Mouse (Mus musculus): Measurements from ENCODE around the gene Vipr1. TPM values are rescaled to one million over a fixed set of nuclear protein-coding genes. Genes with fewer than 3 reads are reported as not detected.

The Vipr1 gene
- total RNA-seq, 2 experiments from 2014 or later, result 0.73 to 2.1 TPM

DNA sequence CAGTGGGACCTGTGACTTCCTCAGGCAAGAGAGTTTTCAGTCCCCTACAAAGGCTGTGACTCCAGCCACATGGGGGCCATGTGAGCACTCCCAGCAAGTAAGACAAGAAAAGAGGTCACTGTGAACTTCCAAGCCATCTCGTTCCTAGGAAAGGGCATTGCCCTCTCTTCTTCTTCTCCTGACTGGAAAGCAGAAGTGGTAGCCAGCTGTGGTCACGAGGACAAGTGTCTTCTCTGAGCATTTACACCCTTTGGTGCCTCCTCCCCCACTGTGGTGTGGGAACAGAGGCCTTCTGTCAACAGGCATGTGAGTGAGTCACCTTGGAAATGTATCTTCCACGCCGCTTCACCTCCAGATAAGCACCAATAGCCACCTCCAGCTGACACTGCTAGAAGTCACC is 10.6 kb upstream of the Vipr1 start:
- intact Hi-C loops (cut with DNase I), result no loop called here
- DNase-seq, result peak in 1 of 2 experiments; percentile 17

DNA sequence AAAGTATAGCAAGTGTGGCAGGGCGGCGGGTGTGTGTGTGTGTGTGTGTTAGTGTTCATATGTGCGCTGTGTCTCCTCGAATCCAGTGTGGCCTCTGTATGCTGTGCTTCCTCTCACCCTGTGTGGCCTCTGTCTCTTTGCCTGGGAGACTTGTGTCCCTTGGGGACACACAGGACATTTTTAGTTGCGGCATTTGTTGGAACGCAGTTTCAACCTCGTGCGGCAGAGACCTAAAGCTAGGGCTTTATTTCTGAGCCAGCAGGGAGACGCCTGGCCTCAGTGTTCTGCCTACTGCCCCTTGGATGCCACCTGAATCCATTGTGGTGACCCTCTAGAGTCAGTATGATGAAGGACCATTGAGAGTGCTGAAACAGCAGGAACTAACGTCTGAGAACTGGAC is 9.6 kb upstream of the Vipr1 start:
- no peak for DNase-seq
- intact Hi-C loops (cut with DNase I), result no loop called here

DNA sequence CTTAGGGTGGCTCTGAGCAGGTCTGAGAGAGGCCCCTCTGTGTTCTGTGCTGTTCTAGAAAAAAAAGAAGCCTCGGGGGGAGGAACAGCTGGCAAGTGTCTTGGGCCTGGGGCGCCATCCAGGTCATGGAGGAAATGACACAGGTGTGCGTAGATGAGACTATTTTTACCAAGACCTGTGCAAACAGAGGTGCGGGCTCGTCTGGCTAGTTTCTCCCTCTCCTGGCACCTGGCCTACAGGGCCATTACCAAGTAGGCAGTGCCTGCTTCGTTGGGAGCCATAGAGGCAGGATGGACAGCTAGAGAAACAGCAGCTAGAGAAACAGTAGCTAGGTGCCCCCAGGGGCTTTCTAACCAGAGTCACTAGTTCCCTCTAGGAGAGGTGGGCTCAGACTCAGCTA is 9.2 kb upstream of the Vipr1 start:
- intact Hi-C loops (cut with DNase I), result no loop called here

DNA sequence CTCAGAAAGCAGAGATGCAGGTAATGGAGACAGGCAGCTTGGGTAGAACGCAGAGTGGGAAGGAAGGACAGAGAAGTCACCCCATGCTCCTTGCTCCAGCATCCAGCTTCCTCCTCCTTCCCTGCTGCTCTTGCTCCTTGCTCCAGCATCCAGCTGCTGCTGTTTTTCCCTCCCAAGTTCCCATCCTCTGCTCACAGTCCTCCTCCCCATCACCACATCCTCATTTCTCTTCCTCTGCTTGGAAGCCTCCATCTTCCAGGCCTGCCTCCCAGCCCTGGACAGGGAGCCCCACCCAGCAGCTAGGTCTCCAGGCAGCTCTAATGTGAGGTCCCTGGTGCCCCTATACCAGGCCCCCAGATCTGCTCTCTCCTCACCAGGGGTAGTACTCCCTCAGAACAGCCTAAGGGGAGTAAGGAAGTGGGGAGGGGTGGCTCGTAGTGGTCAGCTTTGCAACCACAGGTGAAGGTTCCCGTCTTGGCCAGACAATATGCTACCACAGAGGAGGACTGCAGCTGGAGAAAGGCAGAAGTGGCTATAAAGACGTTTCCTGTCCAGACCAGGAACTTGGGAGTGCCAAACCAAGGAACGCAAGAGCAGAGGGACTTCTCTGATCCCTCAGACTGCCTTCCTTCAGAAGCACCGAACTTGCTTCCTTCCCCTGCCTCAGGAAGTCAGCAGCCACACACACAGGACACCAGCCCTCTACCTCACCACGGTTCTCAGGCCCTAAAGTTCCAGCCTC is 6.5 kb upstream of the Vipr1 start:
- intact Hi-C loops (cut with DNase I), result no loop called here
- no peak for DNase-seq

More for the DNA sequence above, 9.2 kb upstream of the Vipr1 start:
- DNase-seq, result no peak

DNA sequence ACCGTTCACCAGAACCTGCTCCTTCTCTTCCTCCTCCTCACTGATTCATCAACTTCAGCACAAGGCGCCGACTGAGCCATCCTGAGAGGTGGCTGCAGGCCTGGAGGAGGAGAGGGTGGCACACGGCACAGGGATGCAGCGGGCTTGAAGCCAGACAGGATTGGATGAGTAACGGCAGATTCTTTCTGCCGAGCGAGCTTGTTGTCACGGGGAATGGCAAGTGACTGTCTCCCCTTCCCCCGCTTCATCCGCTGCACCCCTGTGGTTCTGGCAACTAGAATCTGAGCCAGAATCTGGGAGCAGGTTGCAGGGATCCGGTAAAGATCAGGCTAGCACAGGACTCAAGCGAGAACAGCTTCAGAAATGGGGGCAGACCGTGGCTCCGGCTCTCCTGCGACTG is 2.7 kb upstream of the Vipr1 start:
- intact Hi-C loops (cut with DNase I), result no loop called here

DNA sequence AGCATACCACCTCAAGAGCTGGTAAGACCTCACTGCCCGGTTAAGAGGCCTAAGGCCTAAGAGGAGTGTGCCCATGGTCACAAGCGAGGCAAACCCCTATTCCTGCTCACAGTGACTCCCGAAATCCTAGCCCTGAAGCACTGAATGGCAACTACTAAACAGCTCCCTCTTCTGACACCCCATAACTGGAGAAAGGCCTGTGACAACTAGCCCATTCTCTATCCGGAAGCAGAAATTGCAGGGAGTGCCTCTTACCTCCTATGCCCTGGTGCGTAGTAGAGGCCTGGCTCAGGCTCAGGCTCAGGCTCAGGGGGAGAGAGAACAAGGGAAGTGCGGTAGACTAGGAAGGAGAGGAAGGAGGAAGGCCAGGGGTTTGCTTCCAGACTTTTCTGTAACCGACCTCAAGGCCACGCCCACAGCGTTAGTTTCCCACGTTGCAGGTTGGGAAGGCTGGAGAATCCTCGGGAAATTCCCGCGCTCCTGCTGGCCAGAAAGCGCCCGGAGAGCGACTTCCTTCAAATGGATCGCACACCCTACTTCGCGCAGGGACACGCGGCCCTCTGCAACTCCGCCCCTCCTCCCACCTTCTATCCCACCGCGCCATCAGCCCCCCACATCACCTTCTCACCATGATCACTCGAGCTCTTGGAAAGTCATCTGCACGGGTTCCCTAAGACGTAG is 1.1 kb upstream of the Vipr1 start:
- intact Hi-C loops (cut with DNase I), result no loop called here
- peak in 1 of 2 experiments; percentile 22 for DNase-seq

More for the DNA sequence above, 2.7 kb upstream of the Vipr1 start:
- no peak for DNase-seq

DNA sequence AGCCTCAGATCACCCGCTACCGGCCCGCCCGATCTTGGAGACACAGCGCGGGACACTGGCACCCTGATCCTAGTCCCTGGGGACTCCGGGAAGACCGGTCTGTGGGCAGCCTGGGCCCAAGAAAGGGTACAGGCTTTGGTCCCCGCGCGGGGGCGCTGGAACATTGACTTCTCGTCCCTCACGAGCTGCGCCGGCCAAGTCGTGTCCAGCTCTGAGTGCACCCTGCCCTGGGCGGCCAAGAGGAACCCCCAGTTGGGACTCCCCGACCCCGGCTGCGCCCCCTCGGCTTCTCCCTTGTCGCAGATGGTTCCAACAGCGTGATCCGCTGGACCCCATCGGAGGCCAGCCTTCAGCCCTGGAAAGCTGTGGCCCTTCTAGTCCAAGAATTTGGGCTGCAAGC is 515 bp upstream of the Vipr1 start, which contains the start of gene Lyzl4:
Gene Lyzl4 (minus strand): TSS at position 96 of the 400 bp plus-strand sequence.
- intact Hi-C loops (cut with DNase I), result loop anchor here (1.0 kb wide), 1 partner anchor 37 kb away; no protein-coding TSS in a partner anchor
- DNase-seq, result peak; percentile 86 to 87

DNA sequence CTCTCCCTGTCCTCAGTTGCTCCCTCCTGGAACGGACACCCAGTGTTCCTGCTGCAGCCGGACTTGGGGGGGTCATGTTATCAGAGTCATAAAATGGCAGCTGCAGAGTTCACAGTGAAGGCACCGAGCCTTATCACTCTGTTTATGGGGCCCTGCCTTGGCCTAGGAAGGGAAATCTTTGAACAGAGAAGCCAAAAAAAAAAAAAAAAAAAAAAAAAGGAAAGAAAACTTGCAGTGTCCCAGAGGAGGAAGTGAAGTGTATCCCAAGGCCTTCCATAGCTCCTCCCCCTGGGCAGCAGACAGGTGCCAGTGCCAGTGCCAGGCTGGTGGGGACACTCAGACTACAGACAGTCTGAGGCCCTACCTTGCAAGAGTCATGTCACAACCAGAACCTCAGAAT is 2.3 kb downstream of the Vipr1 start:
- intact Hi-C loops (cut with DNase I), result no loop called here
- DNase-seq, result no peak

DNA sequence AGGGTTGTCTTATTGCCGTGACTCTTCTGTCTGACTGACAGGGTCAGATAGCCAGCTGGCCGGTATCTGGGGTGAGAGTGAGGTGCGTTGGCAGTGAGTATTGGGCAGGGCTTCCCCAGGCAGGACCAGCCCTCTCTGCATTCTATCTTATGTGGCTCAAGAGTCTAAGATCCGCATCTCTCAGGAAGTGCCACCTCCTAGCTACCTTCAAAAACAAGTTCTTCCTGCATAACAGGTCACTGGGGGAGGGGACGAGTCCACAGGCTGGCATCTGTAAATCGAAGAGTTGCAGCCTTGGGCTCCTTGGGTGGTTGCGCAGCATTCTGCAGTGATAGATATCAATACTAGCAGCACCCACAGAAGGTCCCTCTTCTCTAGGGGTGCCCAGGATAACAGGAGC is 4.5 kb downstream of the Vipr1 start:
- no peak for DNase-seq
- intact Hi-C loops (cut with DNase I), result no loop called here

DNA sequence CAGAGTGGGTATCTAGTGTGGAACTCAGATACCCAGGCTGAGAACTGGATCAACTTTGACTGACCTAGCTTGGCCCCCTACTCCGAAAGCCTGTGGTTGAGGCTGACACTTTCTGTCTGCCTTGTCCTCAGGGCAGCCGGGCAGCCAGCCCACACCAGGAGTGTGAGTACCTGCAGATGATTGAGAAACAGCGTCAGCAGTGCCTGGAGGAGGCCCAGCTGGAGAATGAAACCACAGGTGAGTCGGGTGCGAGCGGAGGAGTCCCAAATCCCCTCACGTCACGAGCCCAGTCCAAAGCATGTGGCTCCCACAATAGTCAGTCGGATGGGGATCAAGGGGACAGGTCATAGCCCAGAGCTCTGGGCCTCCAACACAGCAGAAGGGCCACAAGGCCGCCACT is 11.2 kb downstream of the Vipr1 start:
- intact Hi-C loops (cut with DNase I), result no loop called here
- no peak for DNase-seq

DNA sequence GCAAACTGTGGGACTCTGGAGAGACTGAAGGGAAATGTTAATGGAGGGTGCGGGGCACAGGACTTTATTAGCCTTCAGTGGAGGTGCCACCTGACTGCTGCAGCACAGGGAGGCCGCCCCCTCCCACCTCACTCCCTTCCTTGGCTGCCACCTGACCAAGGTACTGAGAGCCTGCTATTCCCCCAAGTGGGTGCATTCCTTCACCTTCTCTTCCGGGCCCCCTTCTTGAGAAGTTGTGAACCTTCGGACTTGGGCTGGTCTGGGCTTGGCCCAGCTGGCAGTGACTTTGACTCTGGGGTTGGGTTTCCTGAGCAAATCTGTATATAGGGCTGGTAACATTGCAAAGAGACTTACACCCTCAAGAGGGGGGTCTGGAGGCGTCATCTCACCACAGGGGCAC is 13.8 kb downstream of the Vipr1 start:
- DNase-seq, result no peak
- intact Hi-C loops (cut with DNase I), result no loop called here

DNA sequence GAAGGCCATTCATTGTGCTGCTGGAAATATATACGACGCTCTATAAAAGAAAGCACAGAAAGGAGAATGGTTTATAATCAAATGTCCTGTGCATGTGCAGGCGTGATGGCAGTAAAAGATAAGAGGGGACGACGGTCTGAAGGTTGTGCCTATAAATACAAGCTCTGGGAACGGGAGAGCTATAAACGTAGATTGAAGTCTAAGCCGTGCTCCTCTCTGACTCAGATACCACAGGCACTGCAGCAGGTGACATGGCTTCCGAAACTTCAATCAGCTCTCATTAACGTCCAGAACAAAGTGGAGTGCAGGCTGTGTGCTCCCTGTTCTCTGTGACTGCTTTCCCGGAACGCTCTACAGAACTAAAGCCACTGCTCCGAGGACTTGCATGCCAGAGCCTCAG is 14.6 kb downstream of the Vipr1 start:
- no peak for DNase-seq
- intact Hi-C loops (cut with DNase I), result no loop called here

DNA sequence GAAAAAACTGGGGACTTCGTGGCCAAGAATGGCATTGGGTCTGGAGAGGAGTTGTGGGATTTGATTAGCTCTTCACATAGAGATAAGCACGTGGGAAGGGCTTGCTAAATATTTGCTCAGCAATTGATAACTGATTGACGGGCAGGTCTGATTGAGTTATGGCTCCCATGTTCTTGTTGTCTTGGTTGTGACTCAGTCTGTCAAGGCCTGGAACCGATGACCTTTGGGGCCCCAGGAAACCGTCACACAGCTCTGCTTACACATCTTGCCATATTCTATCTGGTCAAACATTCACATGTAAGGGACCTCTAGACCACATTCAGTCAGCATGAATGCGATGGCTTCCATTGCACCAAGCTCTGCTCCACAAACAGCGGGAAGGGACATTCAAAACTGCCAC is 15.7 kb downstream of the Vipr1 start:
- DNase-seq, result no peak
- intact Hi-C loops (cut with DNase I), result no loop called here

DNA sequence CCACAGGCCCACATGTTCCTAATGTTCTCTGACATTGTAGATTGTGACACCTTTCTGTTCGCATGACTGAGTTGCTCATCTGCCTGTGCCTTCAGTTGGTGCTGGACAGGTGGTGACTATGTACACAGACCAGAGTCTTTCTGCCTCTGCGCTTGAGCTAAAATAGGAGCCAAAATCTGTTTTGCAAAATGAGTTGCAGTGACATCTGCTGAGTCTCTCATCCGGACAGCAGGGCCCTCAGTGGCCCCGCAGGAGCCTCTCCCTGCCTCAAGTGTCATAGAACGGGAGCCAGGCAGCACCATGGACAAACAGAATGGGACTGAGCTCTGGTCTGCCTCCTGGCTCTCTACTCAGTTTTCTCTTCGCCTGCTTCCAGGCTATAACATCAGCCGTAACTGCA is 17.3 kb downstream of the Vipr1 start:
- intact Hi-C loops (cut with DNase I), result no loop called here
- no peak for DNase-seq

DNA sequence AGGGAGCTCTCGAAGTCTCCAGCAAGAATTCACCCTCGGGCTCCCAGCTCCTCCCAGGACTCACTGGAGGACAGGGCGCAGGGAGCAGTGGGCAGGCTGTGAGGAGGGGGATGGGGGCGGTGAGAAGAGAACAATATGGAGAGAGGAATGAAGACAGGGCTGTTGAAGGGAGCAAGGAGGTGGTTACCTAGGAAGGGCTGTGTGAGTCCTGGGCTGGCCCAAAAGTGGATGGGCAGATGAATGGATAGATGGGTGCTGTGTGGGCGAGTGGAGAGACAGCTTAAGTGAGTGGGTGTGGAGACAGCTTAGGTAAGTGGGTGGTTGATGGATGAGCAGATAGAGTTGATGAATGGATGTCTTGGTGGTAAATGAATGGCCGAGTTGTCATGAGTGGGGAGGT is 21.0 kb downstream of the Vipr1 start:
- no peak for DNase-seq
- intact Hi-C loops (cut with DNase I), result no loop called here

DNA sequence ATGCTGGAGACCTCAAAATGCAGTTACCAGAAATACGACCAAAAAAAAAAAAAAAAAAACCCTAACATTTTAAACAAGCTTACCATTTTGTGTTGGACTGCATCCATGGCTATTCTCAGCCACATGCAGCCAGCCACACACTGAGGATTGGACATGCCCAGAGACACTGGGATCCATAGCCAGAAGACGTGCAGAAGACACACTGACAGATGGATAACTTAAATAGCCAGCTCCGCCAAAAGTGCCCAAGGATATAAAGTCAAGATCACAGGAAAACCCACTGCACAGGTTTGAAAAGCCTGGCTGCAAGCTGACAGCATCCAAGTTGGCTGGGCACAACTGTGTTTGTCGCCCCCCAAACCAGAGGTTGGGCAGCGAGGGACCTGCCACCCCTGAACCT is 21.6 kb downstream of the Vipr1 start:
- DNase-seq, result no peak
- intact Hi-C loops (cut with DNase I), result no loop called here

DNA sequence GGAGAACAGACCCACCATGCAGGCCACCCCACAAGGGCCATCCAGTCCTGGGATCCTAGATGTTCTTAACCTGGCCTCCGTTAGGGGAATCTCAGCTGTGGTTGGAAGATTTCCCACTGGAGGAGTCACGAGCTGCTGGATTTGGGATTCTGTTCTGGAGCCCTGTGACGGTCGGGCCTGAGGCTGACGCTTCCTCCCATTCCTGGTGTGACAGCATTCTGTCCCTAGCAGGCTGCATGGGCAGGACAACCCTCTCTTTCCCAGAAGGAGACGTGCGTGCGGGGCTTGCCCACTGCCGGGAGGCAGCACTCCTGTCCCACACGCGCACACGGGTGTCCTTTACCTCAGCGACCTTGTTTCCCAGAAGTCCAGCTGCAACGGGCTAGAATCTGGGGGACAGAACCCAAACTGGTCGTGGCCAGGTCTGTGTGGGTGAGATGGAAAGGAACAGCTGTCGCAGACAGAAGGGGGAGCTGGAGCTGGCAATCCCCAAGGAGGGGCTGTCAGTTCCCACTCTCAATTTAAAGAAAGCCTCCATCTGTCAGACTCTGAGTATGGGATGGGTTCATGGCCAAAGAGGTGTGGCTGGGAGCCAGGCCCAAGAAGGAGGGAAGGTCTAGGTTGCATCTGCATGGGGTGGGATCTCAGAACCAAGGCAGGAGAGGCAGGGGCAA is 24.6 kb downstream of the Vipr1 start:
- intact Hi-C loops (cut with DNase I), result no loop called here
- DNase-seq, result peak in 1 of 2 experiments; percentile 28

DNA sequence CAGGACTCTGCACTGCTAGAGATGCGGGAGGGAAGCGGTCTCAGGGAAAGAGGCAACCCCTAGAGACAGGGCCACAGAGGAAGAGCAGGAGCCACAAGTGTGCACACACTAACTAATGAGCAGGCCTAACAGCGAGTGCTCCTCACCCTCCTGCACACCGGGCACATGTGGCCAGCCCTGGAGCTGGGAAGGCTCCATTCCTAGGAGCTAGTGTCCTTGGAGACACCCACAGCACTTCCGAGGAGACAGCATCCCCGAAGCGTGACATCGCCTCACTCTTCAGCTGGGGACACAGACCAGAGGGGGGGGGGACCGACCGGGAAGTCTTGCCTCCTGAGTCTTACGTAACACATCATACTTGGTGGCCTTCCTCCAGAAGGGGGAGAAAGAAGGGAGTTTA is 25.3 kb downstream of the Vipr1 start:
- peak in 1 of 2 experiments; percentile 17 for DNase-seq
- intact Hi-C loops (cut with DNase I), result no loop called here

DNA sequence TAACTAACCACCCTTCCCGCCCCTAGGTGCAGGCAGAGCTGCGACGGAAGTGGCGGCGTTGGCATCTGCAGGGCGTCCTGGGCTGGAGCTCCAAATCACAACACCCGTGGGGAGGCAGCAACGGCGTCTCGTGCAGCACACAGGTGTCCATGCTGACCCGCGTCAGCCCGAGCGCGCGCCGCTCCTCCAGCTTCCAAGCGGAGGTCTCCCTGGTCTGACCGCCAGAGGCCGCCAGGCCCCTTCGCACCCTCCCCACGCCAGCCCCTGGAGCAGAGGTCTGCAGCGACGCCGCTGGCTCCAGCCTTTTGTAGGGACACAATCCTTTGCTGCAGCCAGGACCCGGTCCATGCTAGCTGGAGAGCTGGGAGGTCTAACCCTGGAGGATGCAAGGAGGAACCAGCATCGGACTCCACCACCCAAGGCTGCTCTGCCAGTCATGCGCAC is 26.9 kb downstream of the Vipr1 start:
- intact Hi-C loops (cut with DNase I), result no loop called here
- peak; percentile 81 to 83 for DNase-seq

DNA sequence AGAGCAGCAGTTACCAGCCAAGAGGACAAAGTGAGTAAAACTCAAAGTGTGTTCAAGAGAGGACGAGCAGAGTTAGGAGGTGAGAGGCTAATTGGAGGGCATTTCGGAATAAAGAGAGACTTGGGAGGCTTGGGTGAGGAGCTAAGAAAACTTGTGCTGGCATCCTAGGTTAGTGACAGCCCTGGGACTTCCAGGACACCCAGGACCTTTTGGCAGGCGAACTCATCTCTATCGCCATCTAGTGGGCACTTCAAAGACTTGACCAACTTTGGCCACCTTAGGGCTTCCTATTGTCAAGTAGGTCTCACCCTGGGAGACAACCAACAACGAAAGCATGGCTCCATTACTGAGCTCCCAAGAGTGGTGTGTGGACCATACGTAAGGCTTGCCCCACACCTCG is 28.8 kb downstream of the Vipr1 start:
- peak; percentile 52 to 71 for DNase-seq
- intact Hi-C loops (cut with DNase I), result loop anchor here (5.0 kb wide), 1 partner anchor 194 kb away; no protein-coding TSS in a partner anchor

DNA sequence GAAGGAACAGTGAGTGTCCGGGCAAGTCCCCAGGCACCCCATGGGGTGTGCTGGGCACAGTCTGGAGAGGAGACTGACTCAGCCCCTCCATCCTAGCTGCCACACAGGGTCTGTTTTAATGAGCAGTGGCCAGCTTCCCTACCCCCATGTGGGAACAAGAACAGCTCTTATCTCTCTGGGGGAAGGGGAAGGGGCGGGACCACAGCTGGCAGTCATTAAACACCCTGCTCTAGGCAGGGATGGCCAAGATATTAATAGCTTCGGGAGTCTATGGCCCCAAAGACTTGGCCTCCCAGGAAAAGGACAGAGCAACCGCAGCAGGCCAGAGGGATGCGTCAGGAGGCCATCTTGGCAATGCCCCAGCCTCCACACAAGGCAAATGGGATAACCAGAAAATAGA is 29.8 kb downstream of the Vipr1 start:
- intact Hi-C loops (cut with DNase I), result loop anchor here (5.0 kb wide), 1 partner anchor 195 kb away; no protein-coding TSS in a partner anchor
- DNase-seq, result peak; percentile 54 to 60

Measured in heart, postnatal 14 days (tissue).